Mouse (Mus musculus) cortical plate, adult 2 months (tissue): ENCODE measurements at regions not wholly inside any gene's neighbourhood (a gene's known extent, or its start where the extent isn't known, plus 50 kb on each side); places are given as distances from the start of the nearest gene placed in this dataset.

Experiments
- CTCF ChIP-seq: fragments of 200-500 bp; IDR thresholded peaks from 2 replicates; pipeline ENCODE4 v1.5.1; 2011; ENCODE audit warnings: mild to moderate bottlenecking, control low read depth, low read length; ENCODE audit not compliant: insufficient read depth; ENCODE audit errors: extremely low read depth
- POLR2A ChIP-seq: fragments of 200-500 bp; IDR thresholded peaks from 2 replicates; pipeline ENCODE4 v1.6.1; 2011; ENCODE audit warnings: mild to moderate bottlenecking, low read length, control low read depth; ENCODE audit not compliant: insufficient read depth; ENCODE audit errors: extremely low read depth

DNA sequence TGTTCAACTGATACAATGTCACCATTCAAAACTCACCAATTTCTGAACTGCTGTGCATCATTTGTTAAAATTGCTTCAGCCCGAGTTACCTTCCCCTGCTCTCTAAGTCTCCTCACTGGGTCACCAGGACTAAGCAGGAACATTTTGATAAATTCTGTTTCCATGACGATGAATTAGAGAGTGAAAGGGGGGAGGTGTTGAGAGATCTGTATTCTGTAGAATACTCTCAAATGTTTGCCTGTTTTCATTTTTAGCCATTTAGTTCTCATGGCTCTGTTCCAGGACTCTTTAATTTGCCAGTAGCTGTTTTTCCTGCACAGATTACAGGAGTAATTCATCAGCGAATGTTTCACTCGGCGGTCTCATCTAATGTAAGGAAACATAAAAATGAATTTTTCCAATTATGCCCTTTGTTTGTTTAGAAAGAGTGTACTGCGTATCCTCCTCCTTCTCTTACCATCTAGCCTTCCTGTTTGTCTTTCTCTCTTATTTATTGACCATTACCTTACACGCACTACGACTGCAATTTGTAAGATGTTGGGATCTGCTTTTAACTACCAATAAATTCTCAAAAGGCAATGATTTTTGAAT lies 879.3 kb downstream of the Diaph3 start:
- TF ChIP-seq CTCF (no peak), POLR2A (no peak)
